Mouse (Mus musculus): ENCODE measurements around the gene Paics. TPM values are rescaled to one million over a fixed set of nuclear protein-coding genes. Genes with fewer than 3 reads are reported as not detected.
A peak's percentile ranks its signal among the peaks of the same experiment; 100 is the strongest.

The Paics gene
- polyA plus RNA-seq, 1 experiment from 2014 or later = 378 TPM

DNA sequence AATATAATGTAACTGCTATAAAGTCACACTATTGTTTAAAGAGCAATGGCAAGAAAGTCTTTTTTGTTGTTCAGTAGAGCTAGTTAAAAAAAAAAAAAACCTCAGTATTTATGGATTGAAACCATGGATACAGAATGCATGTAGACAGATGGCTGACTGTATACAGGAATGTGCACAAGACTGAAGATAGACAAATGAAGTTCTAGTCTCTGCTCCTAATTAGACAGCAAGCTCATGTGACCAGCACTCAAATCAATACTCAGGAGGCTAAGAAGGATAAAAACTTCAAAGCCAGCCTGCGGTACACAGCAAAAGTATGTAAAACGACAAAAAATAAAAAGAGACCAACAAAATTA is 5.5 kb upstream of the Paics start:
- Histone ChIP-seq H3K4me2 (ENCODE audit: low read depth) (no peak overlapping the region), H3K4me1 (ENCODE audit: control insufficient read depth, insufficient read depth, low read length) (no peaks in the 10 kb centered on the region; the same call in 1 of the 2 replicates), H3K36me3 (ENCODE audit: control insufficient read depth, insufficient read depth, low read length) (peaks cover 3% of the 10 kb centered on the region; the same call in 1 of the 2 replicates), H3K27ac (ENCODE audit: low read depth, low read length) (no peak overlapping the region), H3K27me3 (ENCODE audit: control insufficient read depth, insufficient read depth, low read length) (no peaks in the 10 kb centered on the region), H3K9me3 (ENCODE audit: control insufficient read depth, low read length) (no peaks in the 10 kb centered on the region; the same call in 1 of the 2 replicates), H3K4me3 (ENCODE audit: low read depth, low read length) (no peak overlapping the region), H3K9ac (ENCODE audit: low read length) (no peak overlapping the region)
- WGBS = 97% methylated on average over 2 of the region's 2 CpGs
- no peak for DNase-seq (ENCODE audit: low spot score)
- ATAC-seq (ENCODE audit: insufficient read depth, low FRiP score, low TSS enrichment) = no peak

DNA sequence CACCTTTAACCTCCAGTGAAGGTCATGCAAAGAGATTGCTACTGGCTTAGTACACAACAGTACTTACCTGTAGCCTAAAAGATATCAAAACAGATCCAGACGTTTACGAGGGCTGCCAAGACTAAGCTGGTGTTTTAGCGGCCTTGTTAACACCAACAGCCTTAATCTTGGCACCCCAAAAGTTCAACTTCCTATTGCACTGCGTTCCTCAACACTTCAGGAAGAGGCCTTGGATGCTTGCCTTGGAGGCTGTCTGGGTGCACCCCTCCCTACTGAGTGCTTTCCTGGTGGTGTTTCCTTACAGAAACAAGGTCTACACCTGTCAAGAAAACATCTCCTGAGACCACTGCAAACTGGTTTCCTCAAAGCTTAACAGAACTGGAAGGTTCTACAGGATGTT is 4.0 kb upstream of the Paics start:
- ATAC-seq (ENCODE audit: insufficient read depth, low FRiP score, low TSS enrichment) (no peak), DNase-seq (ENCODE audit: low spot score) (no peak)
- H3K4me1 ChIP-seq (ENCODE audit: control insufficient read depth, insufficient read depth, low read length) = no peaks in the 10 kb centered on the region; the same call in 1 of the 2 replicates
- no peak overlapping the region for H3K27ac ChIP-seq (ENCODE audit: low read depth, low read length)
- no peaks in the 10 kb centered on the region for H3K9me3 ChIP-seq (ENCODE audit: control insufficient read depth, low read length)
- H3K4me3 ChIP-seq (ENCODE audit: low read depth, low read length) = no peak overlapping the region
- no peak overlapping the region for H3K9ac ChIP-seq (ENCODE audit: low read length)
- no peaks in the 10 kb centered on the region for H3K27me3 ChIP-seq (ENCODE audit: control insufficient read depth, insufficient read depth, low read length)
- WGBS = 92% methylated on average over 4 of the region's 4 CpGs
- peaks cover 3% of the 10 kb centered on the region; the same call in 1 of the 2 replicates for H3K36me3 ChIP-seq (ENCODE audit: control insufficient read depth, insufficient read depth, low read length)
- no peak overlapping the region for H3K4me2 ChIP-seq (ENCODE audit: low read depth)

DNA sequence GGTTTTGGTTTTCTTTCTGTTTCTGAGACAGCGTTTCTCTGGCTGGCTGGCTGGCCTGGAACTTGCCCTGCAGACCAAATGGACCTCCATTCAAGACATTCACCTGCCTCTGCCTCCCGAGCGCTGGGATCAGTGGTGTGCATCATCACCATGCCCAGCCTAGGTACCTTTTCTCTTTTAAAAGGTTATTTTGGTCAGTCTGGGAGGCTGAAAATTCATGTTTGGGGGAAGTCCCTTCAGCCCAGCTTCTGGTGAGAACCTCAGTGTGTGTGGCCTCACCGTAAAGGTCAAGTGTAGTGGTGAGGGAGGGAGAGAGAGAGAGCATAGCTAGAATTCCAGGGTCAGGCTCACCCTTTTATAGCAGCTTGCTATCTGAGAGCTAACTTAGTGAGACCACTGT is 3.3 kb upstream of the Paics start:
- no peak overlapping the region for H3K4me2 ChIP-seq (ENCODE audit: low read depth)
- no peaks in the 10 kb centered on the region for H3K9me3 ChIP-seq (ENCODE audit: control insufficient read depth, low read length)
- no peaks in the 10 kb centered on the region; the same call in 1 of the 2 replicates for H3K4me1 ChIP-seq (ENCODE audit: control insufficient read depth, insufficient read depth, low read length)
- DNase-seq (ENCODE audit: low spot score) (no peak), ATAC-seq (ENCODE audit: insufficient read depth, low FRiP score, low TSS enrichment) (no peak)
- H3K4me3 ChIP-seq (ENCODE audit: low read depth, low read length) = no peak overlapping the region
- H3K9ac ChIP-seq (ENCODE audit: low read length) = no peak overlapping the region
- H3K36me3 ChIP-seq (ENCODE audit: control insufficient read depth, insufficient read depth, low read length) = peaks cover 3% of the 10 kb centered on the region; the same call in 1 of the 2 replicates
- WGBS = 93% methylated on average over 4 of the region's 4 CpGs
- no peak overlapping the region for H3K27ac ChIP-seq (ENCODE audit: low read depth, low read length)
- H3K27me3 ChIP-seq (ENCODE audit: control insufficient read depth, insufficient read depth, low read length) = no peaks in the 10 kb centered on the region

DNA sequence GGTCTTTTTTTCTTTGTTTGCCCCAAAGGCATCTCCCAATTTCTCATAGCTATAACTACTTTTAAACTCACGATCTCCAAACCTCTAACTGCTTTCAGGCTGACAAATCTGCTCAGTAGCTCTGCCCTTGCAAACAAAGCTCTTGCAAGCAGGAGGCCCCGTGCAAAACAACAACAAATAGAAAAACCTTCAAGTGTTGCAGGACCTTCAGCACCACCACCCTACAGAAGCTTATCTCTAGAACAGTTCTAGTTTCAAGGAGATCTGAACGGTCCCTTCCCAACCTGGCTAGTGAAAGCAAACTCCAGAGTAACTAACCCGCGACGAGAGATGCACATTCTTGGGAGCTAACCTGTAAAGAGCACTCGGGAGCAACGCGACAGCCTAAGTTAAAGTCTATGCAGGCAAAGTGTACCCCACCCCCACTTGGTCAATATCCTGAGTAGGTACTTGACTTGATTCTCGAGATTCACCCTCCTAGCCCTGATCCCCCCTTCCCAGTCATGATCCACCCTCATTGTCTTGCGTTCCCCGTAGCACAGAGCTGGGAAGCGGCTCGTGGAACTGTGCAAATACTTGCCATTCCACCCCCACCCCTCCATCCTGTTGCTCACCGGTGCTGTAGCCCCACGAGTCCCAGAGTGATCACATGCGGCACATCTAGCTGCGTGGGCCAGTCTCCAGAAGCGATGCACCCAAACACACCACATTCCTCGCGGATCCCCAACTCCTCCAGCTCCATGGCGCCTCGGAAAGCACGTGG is 583 bp upstream of the Paics start:
- Histone ChIP-seq H3K4me1 (ENCODE audit: control insufficient read depth, insufficient read depth, low read length) (no peaks in the 10 kb centered on the region; the same call in 1 of the 2 replicates), H3K27me3 (ENCODE audit: control insufficient read depth, insufficient read depth, low read length) (no peaks in the 10 kb centered on the region), H3K27ac (ENCODE audit: low read depth, low read length) (no peak overlapping the region), H3K4me3 (ENCODE audit: low read depth, low read length) (peak overlapping the region; percentile 68), H3K9ac (ENCODE audit: low read length) (peak overlapping the region; percentile 62), H3K9me3 (ENCODE audit: control insufficient read depth, low read length) (no peaks in the 10 kb centered on the region), H3K36me3 (ENCODE audit: control insufficient read depth, insufficient read depth, low read length) (peaks cover 3% of the 10 kb centered on the region; the same call in 1 of the 2 replicates), H3K4me2 (ENCODE audit: low read depth) (peak overlapping the region; percentile 78)
- DNase-seq (ENCODE audit: low spot score) = no peak
- no peak for ATAC-seq (ENCODE audit: insufficient read depth, low FRiP score, low TSS enrichment)
- WGBS = under 1% methylated on average over 24 of the region's 24 CpGs

DNA sequence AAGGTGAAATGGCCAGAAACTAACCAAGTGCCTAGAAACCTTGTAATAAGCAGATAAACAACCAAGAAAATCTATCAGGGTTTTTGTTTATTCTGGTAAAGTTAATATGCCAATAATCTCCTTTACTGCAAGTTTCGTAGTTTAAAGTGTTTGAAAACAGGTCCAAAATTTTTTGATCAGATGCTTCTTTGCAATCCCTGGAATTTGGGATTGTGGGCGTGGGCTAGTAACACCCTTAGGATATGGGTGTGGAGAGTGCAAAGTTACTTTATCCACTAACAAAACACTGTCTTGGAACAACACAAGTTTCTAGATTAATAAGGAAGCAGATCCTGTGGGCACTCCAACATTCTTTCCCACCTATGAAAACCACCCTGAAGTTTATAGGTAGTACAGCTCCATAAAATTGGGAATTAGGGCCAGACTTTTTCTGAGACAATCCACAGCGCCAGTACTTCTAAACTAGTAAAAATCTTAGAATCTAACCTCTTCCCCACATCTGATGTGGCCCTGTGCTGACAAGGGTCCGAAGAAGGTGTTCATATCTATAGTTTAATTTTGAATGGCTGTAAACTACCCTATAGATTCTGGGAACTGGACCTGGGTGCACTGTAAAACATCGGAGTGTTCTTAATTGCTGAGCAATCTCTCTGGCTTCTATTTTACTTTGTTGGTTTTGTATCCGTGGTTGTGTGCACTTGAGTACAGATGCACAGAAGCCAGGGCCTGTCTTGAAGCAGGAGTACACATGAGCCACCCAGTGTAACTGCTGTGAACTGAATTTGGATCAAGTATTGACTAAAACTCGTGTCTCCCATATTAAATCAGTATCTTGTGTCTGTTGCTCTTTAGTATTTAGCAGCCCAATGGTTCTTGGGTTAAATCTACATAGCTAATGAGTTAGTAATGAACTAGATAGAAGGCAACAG is 1.3 kb downstream of the Paics start:
- H3K4me1 ChIP-seq (ENCODE audit: control insufficient read depth, insufficient read depth, low read length) = no peaks in the 10 kb centered on the region; the same call in 1 of the 2 replicates
- no peak for ATAC-seq (ENCODE audit: insufficient read depth, low FRiP score, low TSS enrichment)
- H3K4me2 ChIP-seq (ENCODE audit: low read depth) = peak overlapping the region; percentile 78
- H3K9me3 ChIP-seq (ENCODE audit: control insufficient read depth, low read length) = no peaks in the 10 kb centered on the region
- peak overlapping the region; percentile 68 for H3K4me3 ChIP-seq (ENCODE audit: low read depth, low read length)
- WGBS = 19% methylated on average over 7 of the region's 7 CpGs
- H3K9ac ChIP-seq (ENCODE audit: low read length) = peak overlapping the region; percentile 79
- no peak overlapping the region for H3K27ac ChIP-seq (ENCODE audit: low read depth, low read length)
- H3K36me3 ChIP-seq (ENCODE audit: control insufficient read depth, insufficient read depth, low read length) = peaks cover 3% of the 10 kb centered on the region
- no peaks in the 10 kb centered on the region for H3K27me3 ChIP-seq (ENCODE audit: control insufficient read depth, insufficient read depth, low read length)
- no peak for DNase-seq (ENCODE audit: low spot score)

DNA sequence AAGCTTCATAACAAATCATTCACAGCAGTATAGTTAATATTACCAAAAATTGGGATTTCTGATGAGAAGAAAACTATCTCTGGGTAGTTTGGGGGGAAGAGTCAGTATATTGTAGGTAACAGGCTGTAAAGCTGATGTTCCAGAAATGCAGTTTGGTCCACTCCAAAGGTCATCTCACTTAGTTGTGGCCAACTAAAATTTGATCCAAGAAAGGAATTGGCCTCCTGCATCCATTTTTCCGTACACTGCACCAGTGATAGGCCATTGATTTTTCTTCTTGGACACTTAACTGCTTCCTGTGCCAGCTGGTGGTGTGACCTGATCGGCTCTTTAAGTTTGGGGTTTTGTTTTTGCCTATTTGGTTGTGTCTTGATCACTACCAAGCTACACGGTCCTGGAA is 2.7 kb downstream of the Paics start:
- Histone ChIP-seq H3K27ac (ENCODE audit: low read depth, low read length) (no peak overlapping the region), H3K36me3 (ENCODE audit: control insufficient read depth, insufficient read depth, low read length) (peaks cover 6% of the 10 kb centered on the region), H3K4me3 (ENCODE audit: low read depth, low read length) (no peak overlapping the region), H3K9me3 (ENCODE audit: control insufficient read depth, low read length) (no peaks in the 10 kb centered on the region), H3K27me3 (ENCODE audit: control insufficient read depth, insufficient read depth, low read length) (no peaks in the 10 kb centered on the region), H3K9ac (ENCODE audit: low read length) (no peak overlapping the region), H3K4me1 (ENCODE audit: control insufficient read depth, insufficient read depth, low read length) (no peaks in the 10 kb centered on the region; the same call in 1 of the 2 replicates), H3K4me2 (ENCODE audit: low read depth) (no peak overlapping the region)
- WGBS = 78% methylated on average over 3 of the region's 3 CpGs
- no peak for DNase-seq (ENCODE audit: low spot score)
- ATAC-seq (ENCODE audit: insufficient read depth, low FRiP score, low TSS enrichment) = no peak

DNA sequence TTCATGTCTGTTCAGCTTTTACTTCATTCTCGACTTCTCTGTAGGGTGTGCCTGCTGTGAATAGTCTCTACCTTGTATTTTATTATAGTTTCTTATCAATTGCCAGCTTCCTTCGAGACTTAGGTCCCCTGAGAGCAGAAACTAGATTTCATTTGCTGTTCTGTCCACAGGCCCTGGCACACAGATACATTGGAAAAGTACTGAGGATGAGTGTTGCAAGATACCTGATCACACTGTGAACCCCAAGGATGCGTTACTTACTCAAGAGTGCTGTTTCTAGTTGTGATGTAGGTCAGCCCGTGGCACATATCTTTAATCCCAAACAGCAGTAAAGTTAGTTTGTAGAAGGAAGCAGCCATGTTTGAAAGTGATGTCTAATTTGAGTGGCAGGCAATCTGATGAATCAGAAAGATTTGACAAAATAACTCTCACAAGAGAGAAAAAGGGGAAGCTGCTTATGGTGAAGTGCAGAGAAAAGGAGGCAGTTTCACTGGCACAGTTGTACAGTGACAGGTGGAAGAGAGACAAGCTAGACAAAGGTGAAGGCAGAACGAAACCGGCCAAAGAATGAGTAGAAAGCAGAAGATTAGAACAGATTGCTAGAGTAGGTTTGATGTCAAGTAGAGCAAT is 3.3 kb downstream of the Paics start:
- no peaks in the 10 kb centered on the region; the same call in 1 of the 2 replicates for H3K4me1 ChIP-seq (ENCODE audit: control insufficient read depth, insufficient read depth, low read length)
- H3K36me3 ChIP-seq (ENCODE audit: control insufficient read depth, insufficient read depth, low read length) = peaks cover 6% of the 10 kb centered on the region

DNA sequence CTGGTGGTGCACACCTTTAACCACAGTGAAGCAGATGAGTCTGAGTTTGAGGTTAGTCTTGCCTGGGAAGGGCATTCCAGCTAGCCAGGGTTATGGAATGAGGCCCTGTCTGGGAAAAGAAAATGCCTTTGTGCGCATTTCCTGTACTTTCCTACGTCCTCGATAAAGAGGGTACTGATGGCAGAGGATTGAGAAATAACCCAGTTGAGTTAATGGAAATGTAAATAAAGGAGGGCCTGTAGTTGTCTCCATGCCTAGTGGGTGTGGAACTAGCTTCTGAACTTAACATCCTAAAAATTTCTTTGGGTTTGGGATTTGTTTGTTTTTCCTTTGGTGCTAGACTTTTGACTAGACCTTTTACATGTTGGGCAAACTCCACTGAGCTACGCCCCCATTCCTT is 4.4 kb downstream of the Paics start:
- Histone ChIP-seq H3K27ac (ENCODE audit: low read depth, low read length) (no peak overlapping the region), H3K9me3 (ENCODE audit: control insufficient read depth, low read length) (no peaks in the 10 kb centered on the region), H3K27me3 (ENCODE audit: control insufficient read depth, insufficient read depth, low read length) (no peaks in the 10 kb centered on the region), H3K9ac (ENCODE audit: low read length) (no peak overlapping the region), H3K36me3 (ENCODE audit: control insufficient read depth, insufficient read depth, low read length) (peaks cover 10% of the 10 kb centered on the region), H3K4me2 (ENCODE audit: low read depth) (no peak overlapping the region), H3K4me3 (ENCODE audit: low read depth, low read length) (no peak overlapping the region), H3K4me1 (ENCODE audit: control insufficient read depth, insufficient read depth, low read length) (no peaks in the 10 kb centered on the region; the same call in 1 of the 2 replicates)
- ATAC-seq (ENCODE audit: insufficient read depth, low FRiP score, low TSS enrichment) (no peak), DNase-seq (ENCODE audit: low spot score) (no peak)
- 90% methylated on average over 4 of the region's 4 CpGs for WGBS

More for the DNA sequence above, 3.3 kb downstream of the Paics start:
- Histone ChIP-seq H3K9me3 (ENCODE audit: control insufficient read depth, low read length) (no peaks in the 10 kb centered on the region), H3K4me2 (ENCODE audit: low read depth) (no peak overlapping the region), H3K4me3 (ENCODE audit: low read depth, low read length) (no peak overlapping the region), H3K27ac (ENCODE audit: low read depth, low read length) (no peak overlapping the region), H3K9ac (ENCODE audit: low read length) (no peak overlapping the region), H3K27me3 (ENCODE audit: control insufficient read depth, insufficient read depth, low read length) (no peaks in the 10 kb centered on the region)
- DNase-seq (ENCODE audit: low spot score) (no peak), ATAC-seq (ENCODE audit: insufficient read depth, low FRiP score, low TSS enrichment) (no peak)
- 85% methylated on average over 6 of the region's 6 CpGs for WGBS

All from neural tube, embryonic 11.5 days (tissue).